ENCODE assay signal across 20 mouse cellular contexts in the genomic region with DNA sequence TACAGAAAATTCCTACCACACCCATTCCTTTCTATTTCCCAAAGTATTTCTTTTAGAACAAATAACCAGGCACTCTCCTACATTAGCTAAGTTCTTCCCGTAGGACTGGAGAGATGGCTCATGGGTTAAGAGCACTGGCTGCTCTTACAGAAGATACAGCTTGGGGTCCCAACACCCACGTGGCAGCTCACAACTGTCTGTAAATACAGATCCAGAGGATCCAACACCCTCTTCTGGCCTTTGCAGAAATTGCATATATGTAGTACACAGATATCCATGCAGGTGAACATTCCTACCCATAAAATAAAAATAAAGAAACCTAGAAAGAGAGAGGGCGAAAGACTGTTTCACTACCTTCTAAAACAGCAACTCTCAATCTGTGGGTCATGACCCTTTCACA. TPM values are rescaled to one million over a fixed set of nuclear protein-coding genes. Genes with fewer than 3 reads are reported as not detected.
DNase-seq lines count a peak whose midpoint lies in the region; ATAC-seq and TF ChIP-seq lines count a peak whose summit lies in the region.
"Had no signal": no experiment of that assay in that cellular context is flagged by ENCODE, and none has a peak within 500 bp of the region (broad histone marks: within the 10 kb centered on the region; RNA-seq: fewer than 3 reads in every experiment).

No protein-coding gene starts in this region.

- WGBS in heart, adult 2 months, result 60% methylated on average over 3 of the region's 3 CpGs

- intact Hi-C loops in heart, adult 2 months (cut with DNase I), result no loop called here
- intact Hi-C loops in heart, postnatal 36 days (cut with DNase I), result no loop called here

- H3K79me2 ChIP-seq in heart, adult 2 months (replicated peaks; ENCODE audit: control insufficient read depth, insufficient read depth, low read length), result no peaks in the 10 kb centered on the region
- H3K79me2 ChIP-seq in MEL (ENCODE audit: control insufficient read depth, insufficient read depth, low read length, poor library complexity), result no peaks in the 10 kb centered on the region

- no peaks in the 10 kb centered on the region for H3K4me1 ChIP-seq in heart, adult 2 months (ENCODE audit: control insufficient read depth, insufficient read depth, low read length)
- H3K4me1 ChIP-seq in MEL (ENCODE audit: control insufficient read depth in 1 of 2, insufficient read depth in 2 of 2, low read length in 2 of 2), result no peaks in the 10 kb centered on the region
- H3K4me1 ChIP-seq: embryonic facial prominence, embryonic 13.5 days; forebrain, embryonic 12.5 days; heart, embryonic 13.5 days had no signal

- H3K27ac ChIP-seq in heart, adult 2 months, result no peak overlapping the region
- H3K27ac ChIP-seq in layer of hippocampus, adult 2 months, result no peak overlapping the region
- no peak overlapping the region for H3K27ac ChIP-seq in MEL (ENCODE audit: control insufficient read depth, low read depth, low read length)
- H3K27ac ChIP-seq: embryonic facial prominence, embryonic 13.5 days; forebrain, embryonic 12.5 days; heart, embryonic 13.5 days; hindbrain, embryonic 13.5 days; hindbrain, postnatal 0 days had no signal

- TF ChIP-seq CTCF in heart, adult 2 months (IDR thresholded peaks at IDR 0.05), result peak; percentile 23; the same call in 1 of the 2 replicates
- peak; percentile 19; the same call in 1 of the 2 replicates for TF ChIP-seq CTCF in layer of hippocampus, adult 2 months (conservative IDR thresholded peaks at IDR 0.05)
- TF ChIP-seq CTCF in MEL (IDR thresholded peaks at IDR 0.05 in 2 of 3, conservative IDR thresholded peaks at IDR 0.05 in 1 of 3; ENCODE audit: control insufficient read depth in 1 of 3, insufficient read depth in 1 of 3, low read depth in 2 of 3, low read length in 3 of 3, poor library complexity in 1 of 3, severe bottlenecking in 1 of 3), result peak in 1 of 3 experiments; percentile 19; a peak in 1 of 6 replicates

- TF ChIP-seq RAD21 in MEL (IDR thresholded peaks at IDR 0.05; ENCODE audit: low read depth, low read length), result no peak

- no peaks in the 10 kb centered on the region for H3K27me3 ChIP-seq in heart, adult 2 months (ENCODE audit: control insufficient read depth, insufficient read depth, low read length)
- peaks cover 9 to 23% of the 10 kb centered on the region in 2 experiments for H3K27me3 ChIP-seq in MEL (ENCODE audit: control insufficient read depth in 1 of 2, insufficient read depth in 2 of 2, low read length in 2 of 2)
- H3K27me3 ChIP-seq: embryonic facial prominence, embryonic 13.5 days; forebrain, embryonic 12.5 days; hindbrain, embryonic 13.5 days had no signal

- DNase-seq in heart, adult 2 months, result no peak
- no peak for DNase-seq in heart, postnatal 36 days
- DNase-seq in layer of hippocampus, adult 2 months (ENCODE audit: low spot score in 2 of 2), result no peak
- no peak for DNase-seq in layer of hippocampus, postnatal 25 days (ENCODE audit: extremely low spot score in 1 of 2, low spot score in 1 of 2)
- DNase-seq in MEL (ENCODE audit: low read depth, low spot score), result no peak
- no peak for DNase-seq in lung, adult 18-20 months
- DNase-seq: adrenal gland, postnatal 14 days; cerebellum, adult 18-20 months; cerebellum, adult 9-11 months; cerebellum, postnatal 36 days; gastrocnemius, postnatal 14 days; heart, postnatal 4 days had no signal

- no peak for TF ChIP-seq EP300 in heart, adult 2 months (IDR thresholded peaks at IDR 0.05; ENCODE audit: insufficient read depth, low read depth, low read length)
- TF ChIP-seq EP300 in MEL (IDR thresholded peaks at IDR 0.05; ENCODE audit: low read depth in 1 of 2, low read length in 2 of 2), result no peak

- ATAC-seq in megakaryocyte, adult 5-6 weeks (ENCODE audit: poor library complexity, severe bottlenecking), result no peak
- ATAC-seq: activated CD4-positive, CD25-positive, alpha-beta regulatory T cell, adult 4 months; forebrain, embryonic 16.5 days; hindbrain, postnatal 0 days had no signal

- no peak for TF ChIP-seq POLR2A in heart, adult 2 months (IDR thresholded peaks at IDR 0.05; ENCODE audit: insufficient read depth, low read depth, low read length)
- TF ChIP-seq POLR2A in MEL (IDR thresholded peaks at IDR 0.05; ENCODE audit: control insufficient read depth in 1 of 2, insufficient read depth in 1 of 2, low read depth in 1 of 2, low read length in 2 of 2, poor library complexity in 1 of 2), result no peak

- no peaks in the 10 kb centered on the region for H3K36me3 ChIP-seq in heart, adult 2 months (ENCODE audit: control insufficient read depth, insufficient read depth, low read length)
- H3K36me3 ChIP-seq in MEL (ENCODE audit: control insufficient read depth in 1 of 2, insufficient read depth in 2 of 2, low read length in 2 of 2), result no peaks in the 10 kb centered on the region
- H3K36me3 ChIP-seq: embryonic facial prominence, embryonic 13.5 days; forebrain, embryonic 12.5 days; heart, embryonic 13.5 days; hindbrain, embryonic 13.5 days had no signal

- no peak overlapping the region for H3K9ac ChIP-seq in heart, adult 2 months (ENCODE audit: low read depth, low read length)
- no peak overlapping the region for H3K9ac ChIP-seq in MEL (ENCODE audit: control insufficient read depth, low read depth, low read length, poor library complexity, severe bottlenecking)
- H3K9ac ChIP-seq: embryonic facial prominence, embryonic 13.5 days; forebrain, embryonic 12.5 days; heart, embryonic 13.5 days; hindbrain, embryonic 13.5 days had no signal

- no peaks in the 10 kb centered on the region for H3K9me3 ChIP-seq in MEL (replicated peaks; ENCODE audit: insufficient read depth, low read length)
- H3K9me3 ChIP-seq: embryonic facial prominence, embryonic 13.5 days; forebrain, embryonic 12.5 days; heart, embryonic 13.5 days; hindbrain, embryonic 13.5 days had no signal

- H3K4me3 ChIP-seq in heart, adult 2 months, result no peak overlapping the region
- no peak overlapping the region for H3K4me3 ChIP-seq in layer of hippocampus, adult 2 months
- no peak overlapping the region for H3K4me3 ChIP-seq in MEL (ENCODE audit: control insufficient read depth in 1 of 2, insufficient read depth in 1 of 2, low read depth in 2 of 2, low read length in 2 of 2)
- H3K4me3 ChIP-seq: embryonic facial prominence, embryonic 13.5 days; forebrain, embryonic 12.5 days; heart, embryonic 13.5 days; hindbrain, embryonic 13.5 days had no signal

TF ChIP-seq in MEL, 35 proteins besides CTCF, POLR2A, EP300 and RAD21:
- no peak for TF ChIP-seq RCOR1 (IDR thresholded peaks at IDR 0.05; ENCODE audit: low read depth, low read length)
- no peak for TF ChIP-seq MYB (IDR thresholded peaks at IDR 0.05; ENCODE audit: low read depth, low read length)
- no peak for TF ChIP-seq ZMIZ1 (IDR thresholded peaks at IDR 0.05; ENCODE audit: low read depth, low read length)
- no peak for TF ChIP-seq ZKSCAN1 (IDR thresholded peaks at IDR 0.05; ENCODE audit: low read depth, low read length)
- TF ChIP-seq SMC3 (IDR thresholded peaks at IDR 0.05; ENCODE audit: low read depth, low read length), result 0 out of 2 replicates have a peak, but pooled peaks have one; percentile 2

RNA-seq across cellular contexts. Expression of gene Aldh1l1, which starts 40.2 kb away (rescaled TPM):
- total RNA-seq in heart, adult 2 months (2021), result 1 to 10 TPM; 2.5 to 3.7 TPM
- 3.2 and 7.5 TPM in 2 replicates for polyA plus RNA-seq in heart, adult 2 months (2012; rRNA removed)
- 1 to 10 TPM; 1.9 to 2.2 TPM for total RNA-seq in heart, postnatal 36 days (2021)
- total RNA-seq in layer of hippocampus, adult 2 months (2021), result 10 to 100 TPM; 39.3 to 45.2 TPM
- total RNA-seq in layer of hippocampus, postnatal 25 days (2021), result 10 to 100 TPM; 45.0 to 48.4 TPM
- total RNA-seq in MEL (2012; rRNA removed), result 0.04 TPM in 1 of 2 replicates, not detected in the other
- under 1 TPM in 1 of 2 experiments, not detected in 1; 0.14 TPM for polyA plus RNA-seq in MEL (2012; ENCODE audit: insufficient read depth in 1 of 2, insufficient read length in 2 of 2, low read depth in 1 of 2, low replicate concordance in 2 of 2, missing spikeins in 1 of 2)
- 0.31 and 0.68 TPM in 2 replicates for total RNA-seq in megakaryocyte, adult 5-6 weeks (2015)
- 0.45 and 0.55 TPM in 2 replicates for total RNA-seq in megakaryocyte, adult 5-6 weeks (2017)

Comparison
In these comparisons a context has a peak if more than half of its experiments do, and no peak if none do; other contexts are left out.
1. RNA of gene Aldh1l1, which starts 40.2 kb away (total RNA-seq): 45.0 to 48.4 TPM in layer of hippocampus, postnatal 25 days and 39.3 to 45.2 TPM in layer of hippocampus, adult 2 months; 2.5 to 3.7 TPM in heart, adult 2 months, 1.9 to 2.2 TPM in heart, postnatal 36 days, 0.31 to 0.68 TPM in megakaryocyte, adult 5-6 weeks and 0.04 TPM in MEL; every median in the first group is over 4 times any median in the second.